Mouse (Mus musculus) brain, embryonic 14.5 days (tissue): ENCODE measurements around the gene Akr1c6.

Source experiments
- CTCF ChIP-seq: fragments of 200-500 bp; IDR thresholded peaks from 2 replicates; pipeline ENCODE4 v1.5.1; 2012; ENCODE audit warnings: inconsistent platforms, mild to moderate bottlenecking, moderate library complexity, borderline replicate concordance; ENCODE audit not compliant: insufficient read depth, insufficient read length; ENCODE audit errors: extremely low read depth
- POLR2A ChIP-seq: fragments of 200-500 bp; IDR thresholded peaks from 2 replicates; pipeline ENCODE4 v1.6.1; 2012; ENCODE audit warnings: mild to moderate bottlenecking, inconsistent platforms, borderline replicate concordance; ENCODE audit not compliant: poor library complexity, insufficient read depth, insufficient read length, severe bottlenecking; ENCODE audit errors: extremely low read depth

DNA sequence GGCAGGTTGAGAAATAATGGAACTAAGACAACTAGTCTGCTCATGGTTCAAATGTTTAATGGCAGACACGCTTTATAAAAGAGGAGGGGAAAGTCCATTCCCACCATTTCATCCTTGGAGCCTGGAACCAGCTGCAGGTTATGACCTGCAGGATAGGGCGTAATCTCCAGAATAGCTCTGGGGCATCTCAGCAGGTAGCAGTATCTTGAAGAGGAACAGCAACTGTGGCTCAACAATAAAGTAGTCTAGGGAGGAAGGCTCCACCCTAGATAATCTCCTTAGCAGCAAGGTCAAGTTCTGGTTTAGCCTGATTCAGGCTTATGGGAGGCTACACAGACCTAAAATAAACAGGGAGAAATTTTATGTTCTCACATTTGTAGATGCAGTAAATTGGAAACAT lies 31.5 kb downstream of the Akr1c6 start:
- TF ChIP-seq CTCF: no peak
- no peak for TF ChIP-seq POLR2A
